Mouse (Mus musculus) testis, adult 2 months (tissue): ENCODE measurements around the gene Ndufab1. TPM values are rescaled to one million over a fixed set of nuclear protein-coding genes. Genes with fewer than 3 reads are reported as not detected.

ENCODE experiments used
- H3K27ac ChIP-seq: fragments of 200-500 bp; 2 replicates; pipeline ENCODE4 v1.5.1; 2012; ENCODE audit warnings: low read depth, low read length; ENCODE audit not compliant: control insufficient read depth, insufficient read depth
- H3K27me3 ChIP-seq: fragments of 200-500 bp; 2 replicates; pipeline ENCODE4 v1.6.1; 2012; ENCODE audit warnings: mild to moderate bottlenecking, low read length, moderate library complexity; ENCODE audit not compliant: control insufficient read depth, insufficient read depth
- H3K36me3 ChIP-seq: fragments of 200-500 bp; 2 replicates; pipeline ENCODE4 v1.6.1; 2012; ENCODE audit warnings: mild to moderate bottlenecking, low read length; ENCODE audit not compliant: control insufficient read depth, insufficient read depth
- H3K4me1 ChIP-seq: fragments of 200-500 bp; 2 replicates; pipeline ENCODE4 v1.6.1; 2012; ENCODE audit warnings: low read length; ENCODE audit not compliant: control insufficient read depth, insufficient read depth
- H3K4me3 ChIP-seq: fragments of 200-500 bp; 2 replicates; pipeline ENCODE4 v1.5.1; 2012; ENCODE audit warnings: low read depth, mild to moderate bottlenecking, low read length, moderate library complexity, mixed read lengths; ENCODE audit not compliant: control insufficient read depth
- CTCF ChIP-seq: fragments of 200-500 bp; IDR thresholded peaks from 2 replicates; pipeline ENCODE4 v1.5.1; 2012; ENCODE audit warnings: low read depth, mild to moderate bottlenecking, inconsistent platforms, low read length, moderate library complexity; ENCODE audit not compliant: control insufficient read depth, insufficient read depth, insufficient replicate concordance
- POLR2A ChIP-seq: fragments of 200-500 bp; IDR thresholded peaks from 2 replicates; pipeline ENCODE4 v1.6.1; 2012; ENCODE audit warnings: low read depth, mild to moderate bottlenecking, inconsistent platforms, low read length, moderate library complexity; ENCODE audit not compliant: control insufficient read depth
- polyA plus RNA-seq: library from polyadenylated mRNA; depleted of rRNA; stranded (reverse); fragments of >200 nt; gene quantifications from 2 replicates; pipeline ENCODE4 v1.2.3, GENCODE M21; 2012; rRNA removed

The Ndufab1 gene
- polyA plus RNA-seq: 55.4 and 101 TPM in 2 replicates

- Histone ChIP-seq H3K27ac (peak within 1 kb of the TSS; percentile 78; the same call in 1 of the 2 replicates), H3K4me3 (peak within 1 kb of the TSS; percentile 87)
- TF ChIP-seq POLR2A: peak; percentile 74
- peak; percentile 87 for TF ChIP-seq CTCF
These were observed at the start of gene Ndufab1 for GRCm38 (mm10) chr7:122101747-122102244. Ndufab1 (minus strand) TSS chr7:122101886.

GRCm38 (mm10) chr7:122140991-122141390, 39.3 kb upstream of the Ndufab1 start:
- H3K27me3 ChIP-seq: no peaks in the 10 kb centered on the region
- no peak overlapping the region for H3K27ac ChIP-seq
- peaks cover 6% of the 10 kb centered on the region for H3K36me3 ChIP-seq
- no peak overlapping the region for H3K4me3 ChIP-seq
- TF ChIP-seq CTCF (no peak), POLR2A (no peak)
- no peaks in the 10 kb centered on the region for H3K4me1 ChIP-seq

More at GRCm38 (mm10) chr7:122101747-122102244, at the start of gene Ndufab1:
- Histone ChIP-seq H3K4me1 (peaks cover 5% of the 10 kb centered on the region), H3K36me3 (no peaks in the 10 kb centered on the region), H3K27me3 (no peaks in the 10 kb centered on the region)

GRCm38 (mm10) chr7:122138190-122138589, 36.5 kb upstream of the Ndufab1 start:
- Histone ChIP-seq H3K4me3 (no peak overlapping the region), H3K27ac (no peak overlapping the region), H3K36me3 (peaks cover 6% of the 10 kb centered on the region), H3K4me1 (peaks cover 3% of the 10 kb centered on the region; the same call in 1 of the 2 replicates), H3K27me3 (no peaks in the 10 kb centered on the region)
- TF ChIP-seq POLR2A (no peak), CTCF (no peak)

- no peak overlapping the region for H3K27ac ChIP-seq
- H3K4me1 ChIP-seq: peaks cover 3% of the 10 kb centered on the region; the same call in 1 of the 2 replicates
- H3K4me3 ChIP-seq: no peak overlapping the region
- peaks cover 6% of the 10 kb centered on the region for H3K36me3 ChIP-seq
- H3K27me3 ChIP-seq: no peaks in the 10 kb centered on the region
- TF ChIP-seq POLR2A (no peak), CTCF (no peak)
These were observed 35.4 kb upstream of the Ndufab1 start for GRCm38 (mm10) chr7:122137071-122137470.

GRCm38 (mm10) chr7:122135070-122135469, 33.4 kb upstream of the Ndufab1 start:
- no peak for TF ChIP-seq CTCF
- no peak for TF ChIP-seq POLR2A
- Histone ChIP-seq H3K27me3 (no peaks in the 10 kb centered on the region), H3K4me1 (peaks cover 3% of the 10 kb centered on the region; the same call in 1 of the 2 replicates), H3K36me3 (peaks cover 6% of the 10 kb centered on the region), H3K4me3 (no peak overlapping the region), H3K27ac (no peak overlapping the region)

GRCm38 (mm10) chr7:122133338-122133625, 31.6 kb upstream of the Ndufab1 start:
- Histone ChIP-seq H3K27ac (peak overlapping the region; percentile 82), H3K36me3 (peaks cover 2% of the 10 kb centered on the region), H3K27me3 (no peaks in the 10 kb centered on the region), H3K4me1 (peaks cover 3% of the 10 kb centered on the region; the same call in 1 of the 2 replicates), H3K4me3 (peak overlapping the region; percentile 92)
- TF ChIP-seq CTCF (no peak), POLR2A (no peak)

- Histone ChIP-seq H3K27me3 (no peaks in the 10 kb centered on the region), H3K4me3 (peak within 1 kb of the TSS; percentile 92), H3K4me1 (peaks cover 3% of the 10 kb centered on the region; the same call in 1 of the 2 replicates), H3K27ac (peak within 1 kb of the TSS; percentile 82), H3K36me3 (peaks cover under 1% of the 10 kb centered on the region)
- peak; percentile 74; the same call in 1 of the 2 replicates for TF ChIP-seq POLR2A
- TF ChIP-seq CTCF: no peak; the same call in 1 of the 2 replicates
These were observed 31.0 kb upstream of the Ndufab1 start, which contains the start of the genes Palb2 and Dctn5 for GRCm38 (mm10) chr7:122132497-122133337. Palb2 (minus strand) TSS chr7:122132985. Dctn5 (plus strand) TSS chr7:122133041.
